Mouse (Mus musculus) layer of hippocampus, adult 9-10 months (tissue): Measurements from ENCODE around the gene Ptpra.

Experiments
- DNase-seq: peaks from one replicate; pipeline ENCODE4 v3.0.0; 2022; ENCODE audit warnings: low spot score

The Ptpra gene

DNA sequence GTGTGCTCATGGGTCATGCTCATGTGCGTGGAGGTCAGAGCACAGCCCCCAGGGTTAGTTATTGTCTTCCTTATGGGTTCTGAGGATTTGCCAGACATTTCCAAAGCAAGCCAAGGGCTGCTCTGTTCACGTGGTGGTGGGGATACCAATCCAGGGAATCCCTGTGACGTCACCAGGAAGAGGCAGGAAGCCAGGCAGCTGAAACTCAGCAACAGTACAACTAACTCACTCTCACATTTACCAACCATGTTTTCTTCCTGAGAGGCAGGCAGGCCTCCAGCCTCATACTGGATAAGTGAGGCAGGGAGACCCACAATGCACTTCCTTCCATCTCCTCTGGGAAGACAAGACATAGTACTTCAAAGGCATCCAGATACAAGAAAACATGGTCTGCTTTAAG lies 148.3 kb downstream of the Ptpra start:
- no peak for DNase-seq

DNA sequence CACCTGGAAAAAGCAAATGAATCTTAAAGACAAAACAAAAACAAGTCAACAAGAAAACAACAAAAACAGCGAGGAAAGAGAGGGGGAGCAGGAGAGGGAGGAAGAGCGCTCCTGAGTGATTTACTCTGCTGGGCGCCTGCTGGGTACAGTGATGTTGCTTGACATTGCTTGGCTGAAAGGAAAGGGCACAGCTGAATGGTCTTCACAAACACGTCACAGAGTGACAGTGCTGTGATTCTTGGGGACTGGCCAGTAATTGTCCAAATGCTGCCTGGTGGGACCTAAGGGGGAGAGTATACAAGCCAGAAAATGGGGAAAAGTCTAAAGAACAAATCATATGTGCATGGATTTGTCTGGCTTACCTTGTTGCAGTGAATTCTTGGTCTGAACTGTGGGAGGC lies 152.1 kb downstream of the Ptpra start:
- no peak for DNase-seq
